Mouse (Mus musculus) ovary, postnatal 36 days (tissue): Measurements from ENCODE around the gene Gpr143.
"Not testable (repeated sequence)": the region's sequence is repeated elsewhere in the genome, so short reads cannot be mapped to it uniquely, and the experiment has no call there.

ENCODE experiments used
- DNase-seq: peaks from one replicate; pipeline ENCODE4 v3.0.0; 2022; ENCODE audit warnings: low spot score, mixed read lengths

The Gpr143 gene

GRCm38 (mm10) chrX:152781720-152782403 lies at the start of gene Gpr143:
Gpr143 (plus strand) TSS chrX:152781921.
- peak; percentile 22 for DNase-seq

GRCm38 (mm10) chrX:152735283-152735682 lies 46.4 kb upstream of the Gpr143 start:
- no peak for DNase-seq

DNA sequence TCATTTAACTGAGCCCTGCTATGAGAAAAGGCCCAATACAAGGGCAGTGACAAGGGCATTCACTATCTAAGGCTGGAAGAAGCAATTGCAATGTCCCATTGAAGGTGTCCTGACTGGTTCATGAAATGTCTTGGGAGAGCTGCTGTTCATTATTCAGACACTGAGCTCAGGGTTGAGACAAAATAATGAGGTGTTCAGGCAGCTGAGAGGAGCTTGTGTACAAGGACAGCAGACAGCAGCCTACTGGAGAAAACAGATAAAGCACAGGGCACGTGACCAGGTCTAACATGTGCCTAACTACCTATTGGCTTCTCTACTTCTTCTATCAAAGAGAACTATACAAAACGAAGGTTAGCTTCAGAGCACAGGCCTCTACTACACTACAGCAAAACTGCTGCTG lies 43.5 kb upstream of the Gpr143 start:
- no peak for DNase-seq

GRCm38 (mm10) chrX:152738759-152739368 lies 42.9 kb upstream of the Gpr143 start:
- no peak for DNase-seq

DNA sequence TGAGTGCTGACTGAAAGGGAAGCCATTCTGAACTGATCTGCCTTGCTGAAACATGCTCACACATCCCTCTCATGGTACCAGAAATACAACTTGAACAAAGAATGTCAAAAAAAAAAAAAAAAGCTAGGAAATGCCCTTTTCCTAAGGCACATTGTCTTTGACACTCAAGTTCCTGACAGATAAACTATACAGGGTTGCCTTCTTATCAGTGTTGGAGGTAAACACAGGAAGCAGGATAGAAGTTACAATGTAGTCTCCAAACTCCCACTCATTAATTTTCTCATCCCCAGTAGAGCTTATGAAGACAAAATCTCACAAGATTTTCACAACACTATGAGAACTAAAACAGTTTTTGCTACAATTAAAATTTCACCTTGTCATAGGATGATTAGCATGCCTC lies 38.1 kb upstream of the Gpr143 start:
- no peak for DNase-seq

DNA sequence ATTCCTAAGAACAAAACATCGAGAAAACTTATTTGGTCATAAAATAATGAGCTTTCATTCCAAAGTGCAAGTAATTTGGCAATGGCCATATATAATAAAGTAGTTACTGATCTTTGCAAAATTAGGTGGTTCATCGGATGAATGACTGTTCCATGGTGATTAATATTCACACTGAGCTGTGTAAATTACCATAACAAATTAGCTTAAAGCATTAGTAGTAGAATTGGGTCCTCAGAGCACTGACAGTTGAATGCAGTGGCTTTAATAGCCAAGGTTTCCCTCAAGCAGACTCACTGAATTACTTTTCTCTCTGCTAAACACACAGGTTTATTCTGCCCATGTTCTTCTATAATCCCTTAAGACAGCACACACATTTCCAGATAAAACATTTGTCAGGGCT lies 35.8 kb upstream of the Gpr143 start:
- DNase-seq = no peak

- DNase-seq = no peak
Observed at GRCm38 (mm10) chrX:152755819-152756218, 25.9 kb upstream of the Gpr143 start.

DNA sequence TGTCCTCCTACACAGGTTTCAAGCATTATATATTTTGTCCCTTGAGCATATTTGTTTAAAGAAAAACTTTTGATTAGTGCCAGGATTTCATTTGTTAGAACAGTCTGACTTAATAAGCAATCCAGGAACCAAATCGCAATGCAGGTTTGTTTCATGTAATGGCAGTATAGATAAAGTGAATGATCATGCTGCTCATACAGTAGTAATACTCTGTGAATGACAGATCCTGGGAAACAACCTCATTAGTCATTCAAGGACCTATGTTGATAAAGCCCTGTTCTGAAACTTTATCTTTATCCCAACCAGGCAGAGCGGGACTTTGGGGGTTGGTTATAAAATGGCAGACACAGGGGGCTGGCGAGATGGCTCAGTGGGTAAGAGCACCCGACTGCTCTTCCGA lies 25.4 kb upstream of the Gpr143 start:
- DNase-seq = no peak

DNA sequence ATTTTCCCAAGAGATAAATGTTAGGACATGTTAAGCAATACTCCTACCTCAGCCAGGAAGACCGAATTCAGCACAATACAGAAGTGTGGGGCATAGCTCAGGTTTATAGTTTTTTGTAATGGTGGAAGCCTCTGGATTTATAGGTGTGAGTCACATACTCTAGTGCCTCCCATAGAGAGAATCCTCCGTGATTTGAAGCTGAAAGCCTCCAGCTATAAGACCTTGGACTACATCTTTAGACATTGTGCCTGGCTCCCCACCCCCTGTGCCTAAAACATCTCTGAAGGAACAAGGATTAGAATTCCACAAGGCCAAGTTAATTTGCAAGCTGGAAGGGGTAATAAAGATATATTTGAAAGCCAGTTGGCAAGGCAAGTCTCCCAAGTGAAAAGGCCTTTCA lies 19.3 kb upstream of the Gpr143 start:
- no peak for DNase-seq

- DNase-seq = no peak
Observed at GRCm38 (mm10) chrX:152762855-152763254, 18.9 kb upstream of the Gpr143 start.

- DNase-seq = no peak
Observed at GRCm38 (mm10) chrX:152764171-152764570, 17.6 kb upstream of the Gpr143 start.

DNA sequence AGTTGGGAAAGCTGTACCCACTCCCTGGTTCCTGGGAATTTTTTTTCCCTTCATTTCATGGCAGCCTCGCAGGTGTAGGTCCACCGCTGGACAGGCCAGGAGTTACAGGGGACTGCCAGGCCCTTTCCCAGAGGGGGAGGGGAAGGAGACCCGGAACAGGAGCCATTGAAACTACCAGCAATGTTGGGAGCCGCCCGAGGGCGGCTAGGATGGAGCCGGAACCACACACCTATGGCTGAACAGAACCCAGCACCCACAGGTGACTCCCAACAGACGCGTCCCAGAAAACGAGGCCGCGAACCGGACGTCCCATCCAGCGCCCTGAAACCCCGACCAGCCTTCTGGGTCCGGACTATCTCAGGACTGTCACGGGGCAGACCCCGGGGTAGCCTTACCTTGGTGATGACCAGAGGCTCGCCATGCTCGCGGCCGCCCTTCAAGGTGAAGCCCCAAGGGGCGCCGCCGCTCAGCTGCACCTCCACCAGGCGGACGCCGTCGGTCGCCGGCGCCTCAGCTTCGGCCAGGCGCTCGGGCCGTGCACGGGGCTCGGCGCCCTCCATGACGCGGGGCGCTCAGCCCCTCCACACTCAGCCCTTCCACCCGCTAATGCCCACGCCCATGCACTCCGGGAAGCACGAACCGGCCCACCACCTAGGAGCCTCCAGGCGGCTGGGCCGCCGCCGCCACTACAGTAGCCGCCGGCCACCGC lies 12.7 kb upstream of the Gpr143 start, which contains the start of gene Shroom2:
Gene Shroom2 (minus strand): TSS at position 575 of the 709 bp plus-strand sequence.
- DNase-seq = peak; percentile 30

GRCm38 (mm10) chrX:152769600-152770157 lies 12.0 kb upstream of the Gpr143 start:
- peak; percentile 76 for DNase-seq

DNA sequence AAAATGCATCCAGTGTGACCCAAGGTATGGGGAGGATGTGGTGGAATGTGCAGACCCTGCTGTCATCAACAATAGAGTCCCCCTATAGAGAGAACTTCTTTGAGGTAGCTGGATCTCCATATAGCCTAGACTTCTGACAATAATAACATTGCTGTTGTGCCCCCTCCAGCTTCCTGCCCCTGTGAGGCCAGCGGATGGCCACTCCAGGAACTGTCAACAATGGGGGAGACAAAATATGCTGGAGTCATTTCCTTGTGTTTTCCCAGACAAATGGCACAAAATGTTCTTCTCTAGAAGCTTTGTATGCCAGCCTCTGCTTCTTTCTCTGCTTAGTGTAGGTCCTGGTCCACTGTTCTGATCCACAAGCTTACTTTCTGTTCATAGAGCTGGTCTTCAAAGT lies 6.4 kb downstream of the Gpr143 start:
- DNase-seq = no peak

DNA sequence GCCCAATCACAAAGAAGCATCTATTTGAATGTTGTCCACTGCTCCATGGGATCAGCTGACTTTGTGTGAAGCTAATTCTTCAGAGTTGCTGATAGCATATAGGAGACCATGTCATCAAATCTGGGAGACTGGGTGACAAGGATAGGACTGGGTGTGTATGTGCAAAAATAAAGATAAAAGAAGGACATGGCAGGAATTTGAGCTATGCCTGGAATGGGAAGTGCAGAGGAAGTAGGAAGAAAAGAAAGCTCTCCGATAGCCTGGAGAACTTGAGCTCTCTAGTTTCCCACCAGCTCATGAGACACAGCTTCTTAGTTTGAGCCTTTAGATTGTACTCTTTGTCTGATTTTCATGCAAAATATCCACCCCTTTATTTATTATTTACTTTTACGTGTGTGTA lies 6.9 kb downstream of the Gpr143 start:
- no peak for DNase-seq

- no peak for DNase-seq
Observed at GRCm38 (mm10) chrX:152805317-152805716, 23.6 kb downstream of the Gpr143 start.

DNA sequence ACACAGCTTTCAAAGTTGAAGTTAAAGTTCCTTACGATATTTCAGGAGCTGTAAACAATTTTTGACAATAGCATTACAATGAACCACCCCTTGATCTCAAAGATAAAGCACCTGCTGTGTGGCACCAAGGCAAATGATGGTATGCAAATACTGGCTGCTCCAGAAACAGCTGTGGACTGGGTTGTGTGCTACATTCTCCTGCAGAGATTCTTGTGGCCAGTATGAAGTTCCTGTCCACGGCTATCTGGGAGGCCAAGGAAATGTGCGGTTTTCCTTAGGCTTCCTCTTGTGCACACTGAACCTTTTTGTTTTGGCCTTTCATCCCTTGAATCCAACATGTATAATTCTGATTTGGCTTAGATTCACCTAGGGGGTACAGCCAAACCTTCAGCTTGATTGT lies 31.6 kb downstream of the Gpr143 start:
- DNase-seq = no peak

GRCm38 (mm10) chrX:152818996-152819395 lies 37.3 kb downstream of the Gpr143 start:
- DNase-seq = no peak

- not testable (repeated sequence) for DNase-seq
Observed at GRCm38 (mm10) chrX:152831003-152831550, 49.4 kb downstream of the Gpr143 start.

DNA sequence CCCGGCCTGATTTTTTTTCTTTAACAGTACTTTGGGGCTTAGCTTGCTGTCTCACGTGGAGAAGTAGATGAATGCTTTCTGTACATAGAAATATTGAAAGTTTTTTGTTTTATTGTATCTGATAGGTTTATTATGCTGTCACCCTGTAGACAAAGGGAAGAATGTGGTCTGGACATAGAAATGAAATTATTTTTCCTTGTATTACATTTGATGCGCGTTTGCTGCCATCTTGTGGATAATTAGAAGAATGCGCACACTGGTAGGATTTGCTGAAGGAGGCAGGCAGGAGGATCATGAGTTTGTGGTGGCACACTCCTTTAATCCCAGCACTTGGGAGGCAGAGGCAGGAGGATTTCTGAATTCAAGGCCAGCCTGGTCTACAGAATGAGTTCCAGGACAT lies 53.2 kb downstream of the Gpr143 start:
- not testable (repeated sequence) for DNase-seq

GRCm38 (mm10) chrX:152855076-152855772 lies 73.5 kb downstream of the Gpr143 start:
- DNase-seq = no peak
